Mouse (Mus musculus) adrenal gland (tissue): ENCODE measurements around the gene Auts2.

Source experiments
- intact Hi-C: fragments of 180-260 bp; cut with DNase I; formaldehyde crosslinking; loops from one replicate; pipeline ENCODE4 v1.15.1; 2025

Auts2 gene

GRCm38 (mm10) chr5:131427734-131428413 lies 1115.3 kb downstream of the Auts2 start:
- intact Hi-C loops = loop anchor here (1.0 to 10.0 kb wide), 3 partner anchors 123 to 420 kb away; partner anchors contain the start of gene Galnt17

DNA sequence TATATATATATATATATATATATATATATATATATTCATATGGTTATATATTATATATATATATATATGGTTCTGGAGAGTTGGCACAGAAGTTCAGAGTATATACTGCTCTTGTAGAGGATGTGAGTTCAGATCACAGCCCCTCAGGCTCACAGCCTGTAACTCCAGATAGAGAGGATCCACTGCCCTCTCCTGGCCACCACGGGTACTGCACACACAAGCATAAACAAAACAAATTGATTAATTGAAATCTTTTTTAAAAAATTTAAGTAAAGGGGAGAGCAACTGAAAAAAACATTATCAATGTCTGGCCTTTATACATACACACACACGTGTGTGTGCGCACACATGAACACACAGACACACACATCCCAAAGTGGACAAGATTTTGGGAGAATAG lies 1120.4 kb downstream of the Auts2 start:
- intact Hi-C loops = loop anchor here (10.0 kb wide), 1 partner anchor 118 kb away; the partner anchor contains the start of gene Galnt17

DNA sequence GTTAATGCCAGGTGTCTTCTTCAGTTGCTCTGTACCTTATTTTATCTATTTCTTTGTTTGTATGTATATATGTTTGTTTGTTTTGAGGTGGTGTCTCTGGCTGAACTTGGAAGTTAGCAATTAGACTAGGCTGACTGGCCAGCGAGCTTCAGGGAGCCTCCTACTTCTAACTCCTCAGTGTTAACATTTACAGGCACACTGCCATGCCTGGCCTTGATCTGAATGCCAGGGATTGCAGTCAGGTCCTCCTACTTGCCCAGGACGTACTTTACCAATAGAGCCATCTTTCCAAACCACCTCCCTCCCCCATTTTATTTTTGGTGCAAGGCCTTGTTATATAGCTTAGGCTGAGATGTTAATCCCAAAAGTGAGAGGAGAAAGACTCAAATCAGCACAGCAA lies 1122.7 kb downstream of the Auts2 start:
- intact Hi-C loops = loop anchor here (10.0 kb wide), 1 partner anchor 116 kb away; the partner anchor contains the start of gene Galnt17

- intact Hi-C loops = no loop called here
These were observed 1127.1 kb downstream of the Auts2 start for GRCm38 (mm10) chr5:131415902-131416545.

DNA sequence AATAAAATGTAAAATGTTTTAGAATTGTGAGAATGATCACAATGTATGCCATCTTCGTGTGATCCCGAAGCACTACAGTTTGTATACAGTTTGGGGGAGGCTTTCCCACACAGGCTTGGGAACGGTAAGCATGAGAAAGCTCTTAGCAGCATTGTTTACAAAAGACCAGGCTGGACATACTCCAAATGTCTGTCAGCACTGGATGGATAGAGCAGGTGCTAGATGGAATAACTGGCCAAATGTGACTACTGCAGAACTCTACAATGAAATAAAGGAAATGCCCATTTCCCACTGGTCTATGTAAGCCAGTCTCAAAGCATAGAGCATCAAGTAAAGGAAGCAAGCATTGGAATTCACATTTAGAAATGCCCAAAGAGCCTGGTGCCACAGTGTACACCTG lies 1144.9 kb downstream of the Auts2 start:
- intact Hi-C loops = no loop called here

DNA sequence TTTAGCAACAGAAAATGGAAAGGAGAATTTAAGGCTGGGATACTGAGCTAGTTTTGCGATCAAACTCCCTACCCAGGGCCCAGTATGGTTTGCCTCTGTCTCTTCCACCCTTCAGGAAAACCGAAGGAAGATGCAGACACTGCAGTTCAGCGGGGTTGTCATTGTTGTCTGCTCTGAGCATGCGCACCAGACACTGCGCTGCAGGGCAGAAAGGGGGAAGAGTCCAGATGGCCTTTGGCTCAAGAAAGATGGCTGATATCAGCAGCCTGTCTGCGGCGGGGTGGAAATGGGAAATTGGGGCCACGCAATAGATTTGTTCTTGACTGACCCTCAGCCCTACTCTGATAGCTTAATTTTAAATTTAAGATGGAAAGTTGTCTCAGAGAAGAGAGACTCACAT lies 1147.4 kb downstream of the Auts2 start:
- intact Hi-C loops = no loop called here
